Mouse (Mus musculus) midbrain, embryonic 15.5 days (tissue): ENCODE results near the gene Zscan2. TPM values are rescaled to one million over a fixed set of nuclear protein-coding genes. Genes with fewer than 3 reads are reported as not detected.

Experiments used
- ATAC-seq: fragments of 200-750 bp; cut with Nextera tagmentation; replicated peaks from 2 replicates; pipeline ENCODE4 v1.8.0; 2017; ENCODE audit warnings: moderate TSS enrichment
- H3K27ac ChIP-seq: fragments of 300-500 bp; sonication (generic); 2 replicates; pipeline ENCODE4 v1.5.1; 2015; ENCODE audit warnings: mild to moderate bottlenecking, inconsistent platforms
- H3K27me3 ChIP-seq: fragments of 300-500 bp; sonication (generic); replicated peaks from 2 replicates; pipeline ENCODE4 v1.6.1; 2015; ENCODE audit warnings: inconsistent platforms
- H3K36me3 ChIP-seq: fragments of 300-500 bp; sonication (generic); replicated peaks from 2 replicates; pipeline ENCODE4 v1.6.1; 2015; ENCODE audit warnings: inconsistent platforms
- H3K4me1 ChIP-seq: fragments of 300-500 bp; sonication (generic); 2 replicates; pipeline ENCODE4 v1.6.1; 2015; ENCODE audit warnings: inconsistent platforms
- H3K4me2 ChIP-seq: fragments of 300-500 bp; sonication (generic); 2 replicates; pipeline ENCODE4 v1.6.1; 2015; ENCODE audit warnings: inconsistent platforms, mild to moderate bottlenecking, moderate library complexity
- H3K4me3 ChIP-seq: fragments of 300-500 bp; sonication (generic); 2 replicates; pipeline ENCODE4 v1.5.1; 2015; ENCODE audit warnings: mild to moderate bottlenecking, inconsistent platforms
- H3K9ac ChIP-seq: fragments of 300-500 bp; sonication (generic); 2 replicates; pipeline ENCODE4 v1.6.1; 2015; ENCODE audit warnings: mild to moderate bottlenecking, inconsistent platforms
- H3K9me3 ChIP-seq: fragments of 300-500 bp; sonication (generic); 2 replicates; pipeline ENCODE4 v1.6.1; 2016; ENCODE audit warnings: inconsistent platforms
- WGBS: fragments of 180-500 bp; shearing (Covaris S2); methylation state at CpG from one replicate; pipeline ENCODE4 v1.1.7; 2015; ENCODE audit warnings: mixed read lengths; 5-methylcytosine and 5-hydroxymethylcytosine counted together
- polyA plus RNA-seq: library from polyadenylated mRNA; unstranded; fragments of >200 nt; fragmentation: Nextera tagmentation; extraction: Ambion mirVana; gene quantifications from 2 replicates; pipeline ENCODE4 v1.2.1, GENCODE M21; 2015

The Zscan2 gene
- polyA plus RNA-seq, 1 experiment from 2014 or later, result 4.9 TPM

- H3K9me3 ChIP-seq, result no peaks in the 10 kb centered on the region
- no peak overlapping the region for H3K4me3 ChIP-seq
- peaks cover 36% of the 10 kb centered on the region; the same call in 1 of the 2 replicates for H3K36me3 ChIP-seq
- H3K4me2 ChIP-seq, result no peak overlapping the region
- H3K4me1 ChIP-seq, result peaks cover 45% of the 10 kb centered on the region
- H3K27ac ChIP-seq, result no peak overlapping the region
- no peak overlapping the region for H3K9ac ChIP-seq
- WGBS, result 92% methylated on average over 7 of the region's 7 CpGs
- no peak for ATAC-seq
- H3K27me3 ChIP-seq, result no peaks in the 10 kb centered on the region
Measured at GRCm38 (mm10) chr7:80865521-80865920, 4.8 kb downstream of the Zscan2 start.

GRCm38 (mm10) chr7:80866514-80867147, 5.9 kb downstream of the Zscan2 start:
- no peak overlapping the region for H3K4me3 ChIP-seq
- H3K27me3 ChIP-seq, result no peaks in the 10 kb centered on the region
- H3K4me2 ChIP-seq, result no peak overlapping the region
- H3K27ac ChIP-seq, result no peak overlapping the region
- peaks cover 43% of the 10 kb centered on the region for H3K4me1 ChIP-seq
- no peak overlapping the region for H3K9ac ChIP-seq
- H3K36me3 ChIP-seq, result peaks cover 38% of the 10 kb centered on the region; the same call in 1 of the 2 replicates
- H3K9me3 ChIP-seq, result no peaks in the 10 kb centered on the region
- ATAC-seq, result no peak
- 89% methylated on average over 7 of the region's 7 CpGs for WGBS

GRCm38 (mm10) chr7:80868686-80869085, 8.0 kb downstream of the Zscan2 start:
- Histone ChIP-seq H3K27me3 (no peaks in the 10 kb centered on the region), H3K4me3 (no peak overlapping the region), H3K27ac (no peak overlapping the region), H3K4me1 (peaks cover 23% of the 10 kb centered on the region), H3K9ac (no peak overlapping the region), H3K9me3 (no peaks in the 10 kb centered on the region), H3K36me3 (peaks cover 46% of the 10 kb centered on the region), H3K4me2 (no peak overlapping the region)
- ATAC-seq, result no peak
- 89% methylated on average over 2 of the region's 2 CpGs for WGBS

DNA sequence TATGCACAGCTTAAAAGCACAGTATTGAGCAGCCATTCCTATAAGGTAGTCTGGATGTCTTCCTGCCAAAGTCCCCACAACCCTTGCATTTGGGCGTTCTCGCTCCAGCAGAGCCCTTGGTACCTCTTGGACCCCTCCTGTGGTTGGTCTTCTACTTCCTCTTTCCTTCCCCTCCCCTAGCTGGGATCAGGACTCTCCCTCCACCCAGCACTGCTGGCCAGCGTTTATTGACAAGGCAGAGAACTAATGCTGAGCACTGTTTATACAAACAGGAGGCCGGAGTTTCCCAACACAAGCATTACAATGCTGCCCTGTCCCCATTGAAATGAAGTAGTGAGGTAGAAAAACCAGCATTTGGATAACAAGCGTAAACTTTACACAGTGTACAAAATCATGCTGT, 12.3 kb downstream of the Zscan2 start:
- Histone ChIP-seq H3K4me1 (no peaks in the 10 kb centered on the region), H3K9ac (no peak overlapping the region), H3K27ac (no peak overlapping the region), H3K9me3 (no peaks in the 10 kb centered on the region), H3K4me3 (no peak overlapping the region), H3K27me3 (no peaks in the 10 kb centered on the region), H3K36me3 (peaks cover 75% of the 10 kb centered on the region), H3K4me2 (no peak overlapping the region)
- ATAC-seq, result no peak
- whole genome bisulfite sequencing, result 83% methylated on average over 5 of the region's 5 CpGs

GRCm38 (mm10) chr7:80873631-80874030, 12.9 kb downstream of the Zscan2 start:
- Histone ChIP-seq H3K4me2 (no peak overlapping the region), H3K27me3 (no peaks in the 10 kb centered on the region), H3K27ac (no peak overlapping the region), H3K9me3 (no peaks in the 10 kb centered on the region), H3K4me3 (no peak overlapping the region), H3K4me1 (no peaks in the 10 kb centered on the region), H3K9ac (no peak overlapping the region), H3K36me3 (peaks cover 69% of the 10 kb centered on the region)
- ATAC-seq, result no peak
- 94% methylated on average over 2 of the region's 2 CpGs for WGBS

DNA sequence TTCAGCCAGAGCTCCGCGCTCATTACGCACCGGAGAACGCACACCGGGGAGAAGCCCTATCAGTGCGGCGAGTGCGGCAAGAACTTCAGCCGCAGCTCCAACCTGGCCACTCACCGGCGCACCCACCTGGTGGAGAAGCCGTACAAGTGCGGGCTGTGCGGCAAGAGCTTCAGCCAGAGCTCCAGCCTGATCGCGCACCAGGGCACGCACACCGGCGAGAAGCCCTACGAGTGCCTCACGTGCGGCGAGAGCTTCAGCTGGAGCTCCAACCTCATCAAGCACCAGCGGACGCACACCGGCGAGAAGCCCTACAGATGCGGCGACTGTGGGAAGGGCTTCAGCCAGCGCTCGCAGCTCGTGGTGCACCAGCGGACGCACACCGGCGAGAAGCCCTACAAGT, 15.0 kb downstream of the Zscan2 start:
- WGBS, result 30% methylated on average over 37 of the region's 37 CpGs
- Histone ChIP-seq H3K36me3 (peaks cover 52% of the 10 kb centered on the region), H3K9me3 (no peaks in the 10 kb centered on the region), H3K27ac (no peak overlapping the region), H3K4me1 (no peaks in the 10 kb centered on the region), H3K4me3 (no peak overlapping the region), H3K27me3 (no peaks in the 10 kb centered on the region), H3K9ac (no peak overlapping the region), H3K4me2 (no peak overlapping the region)
- no peak for ATAC-seq

DNA sequence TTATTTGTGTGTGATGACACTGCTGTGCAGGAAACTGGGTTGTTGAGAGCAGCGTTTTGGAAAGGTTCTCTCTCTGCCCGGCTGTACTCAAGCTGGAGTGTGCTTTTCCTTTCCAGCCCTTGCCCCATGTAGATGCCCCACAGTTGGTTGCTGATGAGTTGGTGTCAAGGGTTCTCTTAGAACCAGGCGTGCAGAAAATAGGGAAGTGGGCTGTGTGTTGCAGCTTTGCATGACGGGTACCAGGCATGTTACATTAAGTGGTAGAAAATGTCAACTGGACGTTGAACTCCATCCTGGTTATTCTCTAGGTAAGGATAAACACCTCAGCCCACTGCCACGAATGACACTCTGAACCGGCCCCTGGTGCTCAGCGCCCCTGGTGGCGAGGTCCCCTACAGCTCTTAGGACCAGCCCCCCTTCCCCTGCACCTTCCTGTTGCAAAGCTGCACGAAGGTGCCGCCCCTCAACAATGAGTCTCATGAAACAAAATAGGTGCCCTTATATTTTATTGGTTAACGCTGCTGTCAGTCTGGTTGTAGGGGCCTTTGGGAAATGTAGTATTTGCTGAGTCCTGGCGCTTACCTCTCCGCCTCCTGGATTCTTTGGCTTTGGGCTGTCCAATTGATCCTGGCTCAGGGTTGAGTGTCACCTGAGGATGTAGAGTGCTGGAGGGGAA, 22.2 kb downstream of the Zscan2 start:
- Histone ChIP-seq H3K4me1 (no peaks in the 10 kb centered on the region), H3K9me3 (no peaks in the 10 kb centered on the region), H3K27me3 (no peaks in the 10 kb centered on the region), H3K4me2 (peak overlapping the region; percentile 46), H3K27ac (no peak overlapping the region), H3K9ac (no peak overlapping the region), H3K36me3 (peaks cover 2% of the 10 kb centered on the region; the same call in 1 of the 2 replicates), H3K4me3 (peak overlapping the region; percentile 26)
- WGBS, result 26% methylated on average over 14 of the region's 14 CpGs
- ATAC-seq, result peak; percentile 87

- H3K36me3 ChIP-seq, result no peaks in the 10 kb centered on the region; the same call in 1 of the 2 replicates
- WGBS, result 15% methylated on average over 1 of the region's 1 CpGs
- no peaks in the 10 kb centered on the region for H3K9me3 ChIP-seq
- H3K27me3 ChIP-seq, result no peaks in the 10 kb centered on the region
- H3K4me1 ChIP-seq, result peaks cover 8% of the 10 kb centered on the region; the same call in 1 of the 2 replicates
- H3K4me2 ChIP-seq, result no peak overlapping the region
- no peak overlapping the region for H3K9ac ChIP-seq
- ATAC-seq, result no peak
- H3K27ac ChIP-seq, result no peak overlapping the region
- no peak overlapping the region for H3K4me3 ChIP-seq
Measured at GRCm38 (mm10) chr7:80885666-80886065, 24.9 kb downstream of the Zscan2 start.

DNA sequence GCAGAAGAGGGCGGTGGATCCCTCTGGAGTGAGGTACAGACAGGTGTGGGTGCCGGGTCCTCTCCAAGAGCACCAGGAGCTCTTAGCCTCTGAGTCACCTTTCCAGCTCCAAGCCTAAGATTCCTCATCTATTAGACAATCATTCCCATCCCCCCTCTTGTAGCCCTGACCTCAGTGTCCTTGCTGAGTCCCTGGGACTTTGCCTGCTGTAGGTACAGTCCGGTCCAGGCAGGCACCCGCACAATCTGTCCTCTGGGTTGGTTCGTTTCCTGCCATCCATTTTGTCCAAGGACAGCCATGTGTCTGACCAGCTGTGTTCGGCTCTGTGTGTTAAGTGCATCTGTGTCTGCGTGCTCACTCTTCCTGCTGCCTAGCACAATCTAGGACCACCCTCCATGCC, 27.9 kb downstream of the Zscan2 start:
- H3K4me3 ChIP-seq, result no peak overlapping the region
- no peaks in the 10 kb centered on the region for H3K9me3 ChIP-seq
- H3K27me3 ChIP-seq, result no peaks in the 10 kb centered on the region
- H3K36me3 ChIP-seq, result peaks cover 21% of the 10 kb centered on the region
- H3K27ac ChIP-seq, result peak overlapping the region; percentile 57; the same call in 1 of the 2 replicates
- H3K9ac ChIP-seq, result no peak overlapping the region
- H3K4me1 ChIP-seq, result peaks cover 8% of the 10 kb centered on the region; the same call in 1 of the 2 replicates
- WGBS, result 84% methylated on average over 7 of the region's 7 CpGs
- ATAC-seq, result no peak
- H3K4me2 ChIP-seq, result no peak overlapping the region

- Histone ChIP-seq H3K27me3 (no peaks in the 10 kb centered on the region), H3K4me1 (peaks cover 8% of the 10 kb centered on the region; the same call in 1 of the 2 replicates), H3K9me3 (no peaks in the 10 kb centered on the region), H3K9ac (no peak overlapping the region), H3K36me3 (peaks cover 22% of the 10 kb centered on the region), H3K4me3 (no peak overlapping the region), H3K4me2 (no peak overlapping the region), H3K27ac (peak overlapping the region; percentile 57)
- WGBS, result 39% methylated on average over 9 of the region's 9 CpGs
- peak; percentile 49; the same call in 1 of the 2 replicates for ATAC-seq
Measured at GRCm38 (mm10) chr7:80889021-80889511, 28.3 kb downstream of the Zscan2 start.

- Histone ChIP-seq H3K9ac (no peak overlapping the region), H3K27ac (peak overlapping the region; percentile 57; the same call in 1 of the 2 replicates), H3K9me3 (no peaks in the 10 kb centered on the region), H3K4me1 (peaks cover 8% of the 10 kb centered on the region; the same call in 1 of the 2 replicates), H3K4me2 (no peak overlapping the region), H3K27me3 (no peaks in the 10 kb centered on the region), H3K36me3 (peaks cover 22% of the 10 kb centered on the region), H3K4me3 (no peak overlapping the region)
- 83% methylated on average over 13 of the region's 13 CpGs for WGBS
- no peak for ATAC-seq
Measured at GRCm38 (mm10) chr7:80889841-80890241, 29.1 kb downstream of the Zscan2 start.

- H3K27ac ChIP-seq, result no peak overlapping the region
- peaks cover 8% of the 10 kb centered on the region; the same call in 1 of the 2 replicates for H3K4me1 ChIP-seq
- peaks cover 34% of the 10 kb centered on the region for H3K36me3 ChIP-seq
- no peaks in the 10 kb centered on the region for H3K9me3 ChIP-seq
- no peak for ATAC-seq
- 93% methylated on average over 15 of the region's 15 CpGs for WGBS
- H3K9ac ChIP-seq, result no peak overlapping the region
- no peaks in the 10 kb centered on the region for H3K27me3 ChIP-seq
- H3K4me2 ChIP-seq, result no peak overlapping the region
- no peak overlapping the region for H3K4me3 ChIP-seq
Measured at GRCm38 (mm10) chr7:80893086-80893752, 32.5 kb downstream of the Zscan2 start.
